Mouse (Mus musculus) intestine, embryonic 16.5 days (tissue): ENCODE measurements around the gene Dlg2. TPM values are rescaled to one million over a fixed set of nuclear protein-coding genes. Genes with fewer than 3 reads are reported as not detected.
A peak's percentile ranks its signal among the peaks of the same experiment; 100 is the strongest.

Source experiments
- ATAC-seq: fragments of 200-750 bp; cut with Nextera tagmentation; 2 replicates; pipeline ENCODE4 v1.8.0; 2017; ENCODE audit warnings: moderate TSS enrichment, moderate library complexity
- H3K27ac ChIP-seq: fragments of 300-500 bp; sonication (generic); 2 replicates; pipeline ENCODE4 v1.5.1; 2014; ENCODE audit warnings: mild to moderate bottlenecking, low read length
- H3K27me3 ChIP-seq: fragments of 300-500 bp; sonication (generic); replicated peaks from 2 replicates; pipeline ENCODE4 v1.6.1; 2014; ENCODE audit warnings: low read length, control low read depth, mixed read lengths; ENCODE audit not compliant: control insufficient read depth, insufficient read depth
- H3K36me3 ChIP-seq: fragments of 300-500 bp; sonication (generic); 2 replicates; pipeline ENCODE4 v1.6.1; 2014; ENCODE audit warnings: low read length, control low read depth; ENCODE audit not compliant: control insufficient read depth, insufficient read depth
- H3K4me1 ChIP-seq: fragments of 300-500 bp; sonication (generic); 2 replicates; pipeline ENCODE4 v1.6.1; 2014; ENCODE audit warnings: low read length, control low read depth, mixed read lengths; ENCODE audit not compliant: control insufficient read depth, insufficient read depth
- H3K4me2 ChIP-seq: fragments of 300-500 bp; sonication (generic); 2 replicates; pipeline ENCODE4 v1.6.1; 2014; ENCODE audit warnings: low read depth, low read length, control low read depth
- H3K4me3 ChIP-seq: fragments of 300-500 bp; sonication (generic); 2 replicates; pipeline ENCODE4 v1.5.1; 2014; ENCODE audit warnings: mild to moderate bottlenecking, low read length
- H3K9ac ChIP-seq: fragments of 300-500 bp; sonication (generic); 2 replicates; pipeline ENCODE4 v1.6.1; 2014; ENCODE audit warnings: low read depth, low read length
- H3K9me3 ChIP-seq: fragments of 300-500 bp; sonication (generic); 2 replicates; pipeline ENCODE4 v1.6.1; 2016; ENCODE audit warnings: low read length, control low read depth; ENCODE audit not compliant: control insufficient read depth
- WGBS: fragments of 180-500 bp; shearing (Covaris S2); extraction: QIAGEN DNeasy Blood & Tissue Kit; methylation state at CpG from one replicate; pipeline ENCODE4 v1.1.7; 2014; 5-methylcytosine and 5-hydroxymethylcytosine counted together
- polyA plus RNA-seq: library from polyadenylated mRNA; unstranded; fragments of >200 nt; fragmentation: Nextera tagmentation; extraction: Ambion mirVana; gene quantifications from 2 replicates; pipeline ENCODE4 v1.2.1, GENCODE M21; 2015

Gene Dlg2
- polyA plus RNA-seq, 1 experiment from 2014 or later = 3.9 TPM

DNA sequence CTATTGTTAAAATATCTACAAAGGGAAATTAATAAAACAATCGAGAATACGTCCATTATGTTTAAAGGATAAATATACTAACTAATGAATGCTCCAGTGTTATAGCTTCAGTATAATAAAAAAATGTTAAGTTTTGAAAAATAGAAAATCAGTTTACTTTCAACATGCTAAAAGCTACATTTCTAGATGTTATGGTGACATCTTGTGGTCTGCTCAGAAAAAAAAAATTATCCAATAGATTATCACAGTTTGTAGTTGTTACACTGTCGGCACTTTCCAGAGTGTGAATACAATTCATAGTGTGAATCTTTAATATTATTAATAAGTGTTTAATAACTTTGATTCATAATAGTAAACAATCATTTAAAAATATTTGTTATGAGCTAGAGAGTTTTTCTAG lies 31.7 kb downstream of the Dlg2 start:
- no peaks in the 10 kb centered on the region for H3K9me3 ChIP-seq
- no peak overlapping the region for H3K4me3 ChIP-seq
- no peaks in the 10 kb centered on the region for H3K27me3 ChIP-seq
- 71% methylated on average over 3 of the region's 3 CpGs for WGBS
- H3K4me2 ChIP-seq = no peak overlapping the region
- H3K9ac ChIP-seq = no peak overlapping the region
- no peaks in the 10 kb centered on the region for H3K4me1 ChIP-seq
- no peak overlapping the region for H3K27ac ChIP-seq
- ATAC-seq = no peak
- no peaks in the 10 kb centered on the region for H3K36me3 ChIP-seq

DNA sequence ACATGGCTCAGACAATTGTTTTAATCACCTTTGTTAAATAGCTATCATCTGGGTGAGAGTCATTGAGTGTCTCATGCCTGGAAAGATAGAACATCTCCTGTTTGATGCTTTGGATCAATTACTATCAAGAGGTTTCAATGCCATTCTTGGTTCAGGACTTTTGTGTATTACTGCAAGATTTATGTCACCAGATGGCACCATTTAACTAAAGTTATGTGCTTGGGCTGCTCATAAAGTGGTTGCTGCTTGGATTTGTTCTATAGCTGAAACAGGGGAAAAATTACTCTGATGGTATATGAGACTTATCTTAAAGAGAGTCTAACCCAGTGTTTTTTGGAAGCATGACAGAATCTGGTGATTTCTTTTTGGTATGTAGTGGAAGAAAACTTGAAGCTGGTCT lies 35.8 kb downstream of the Dlg2 start:
- H3K4me1 ChIP-seq = no peaks in the 10 kb centered on the region
- no peak overlapping the region for H3K9ac ChIP-seq
- H3K36me3 ChIP-seq = no peaks in the 10 kb centered on the region
- no peak overlapping the region for H3K27ac ChIP-seq
- no peaks in the 10 kb centered on the region for H3K9me3 ChIP-seq
- H3K4me3 ChIP-seq = no peak overlapping the region
- H3K4me2 ChIP-seq = no peak overlapping the region
- no peak for ATAC-seq
- no peaks in the 10 kb centered on the region for H3K27me3 ChIP-seq

DNA sequence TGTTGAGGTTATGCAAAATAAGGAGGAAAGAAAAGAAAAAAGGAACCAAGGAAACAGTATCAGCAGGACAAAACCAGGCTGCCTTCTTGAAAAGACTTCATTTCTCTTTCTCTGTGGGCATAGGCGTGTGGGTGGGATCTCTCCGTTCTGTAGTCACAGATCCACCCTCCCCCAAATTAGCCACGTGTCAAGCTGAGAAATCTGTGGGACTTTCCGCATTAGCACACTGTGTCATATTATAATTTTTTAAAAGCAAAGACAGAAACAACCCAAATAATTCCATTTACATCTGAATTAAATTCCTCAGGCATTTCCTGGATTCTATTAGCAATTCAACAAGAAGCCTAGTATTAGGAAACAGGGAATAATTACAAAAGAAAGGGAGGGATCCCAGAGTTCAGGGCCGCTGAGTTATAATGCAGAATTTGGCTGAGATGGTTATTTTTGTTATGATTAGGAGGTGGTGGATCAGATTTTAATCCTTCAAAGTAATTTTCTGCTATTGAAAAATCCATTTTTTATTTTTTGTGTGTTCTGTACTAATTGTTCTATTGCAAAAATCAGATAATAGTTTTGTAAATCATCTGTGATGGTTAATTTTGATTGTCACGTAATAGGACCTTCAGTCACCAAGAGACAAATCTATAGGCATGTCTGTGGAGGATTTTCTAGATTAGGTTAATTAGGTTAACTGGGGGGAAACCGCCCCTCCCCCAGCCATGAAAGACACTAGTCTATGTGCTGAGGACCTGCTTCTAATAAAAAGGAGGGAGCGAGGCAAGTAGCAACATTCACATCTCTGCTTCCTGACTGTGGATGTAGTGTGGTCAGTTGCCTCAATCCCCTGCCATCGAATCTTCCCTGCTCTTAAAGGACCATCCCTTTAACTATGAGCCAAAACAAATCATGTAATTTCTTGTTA lies 63.3 kb downstream of the Dlg2 start:
- Histone ChIP-seq H3K4me3 (no peak overlapping the region), H3K4me1 (no peaks in the 10 kb centered on the region), H3K9ac (no peak overlapping the region), H3K27ac (no peak overlapping the region), H3K9me3 (no peaks in the 10 kb centered on the region), H3K27me3 (no peaks in the 10 kb centered on the region), H3K4me2 (no peak overlapping the region), H3K36me3 (no peaks in the 10 kb centered on the region)
- ATAC-seq = no peak
- 60% methylated on average over 9 of the region's 9 CpGs for WGBS

DNA sequence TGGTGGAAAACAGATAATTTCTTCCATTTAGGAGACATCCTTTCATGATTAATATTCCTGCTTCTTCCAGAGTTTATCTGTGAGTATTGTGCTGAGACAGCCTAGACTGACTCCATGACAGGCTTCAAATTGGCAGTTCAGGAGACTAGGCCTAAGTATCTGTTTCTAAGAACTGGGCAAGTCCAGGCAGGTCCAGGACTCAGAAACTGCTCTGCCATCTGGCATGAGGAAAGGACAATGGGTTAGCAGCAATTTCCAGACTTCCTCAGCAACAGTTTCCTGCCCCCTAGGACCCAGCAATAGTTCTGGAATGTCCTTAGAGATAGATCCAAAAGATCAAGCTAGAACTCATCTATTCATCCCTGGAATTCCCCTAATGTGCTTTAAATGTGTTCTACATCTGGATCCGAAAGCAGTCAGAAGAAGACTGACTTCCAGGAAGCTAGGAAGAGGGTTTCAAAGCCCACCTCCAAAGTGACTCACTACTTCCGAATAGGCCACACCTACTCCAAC lies 64.4 kb downstream of the Dlg2 start:
- no peaks in the 10 kb centered on the region for H3K27me3 ChIP-seq
- no peak for ATAC-seq
- no peak overlapping the region for H3K9ac ChIP-seq
- H3K27ac ChIP-seq = no peak overlapping the region
- no peaks in the 10 kb centered on the region for H3K4me1 ChIP-seq
- H3K4me2 ChIP-seq = no peak overlapping the region
- WGBS = 81% methylated on average over 2 of the region's 2 CpGs
- no peak overlapping the region for H3K4me3 ChIP-seq
- no peaks in the 10 kb centered on the region for H3K9me3 ChIP-seq
- no peaks in the 10 kb centered on the region for H3K36me3 ChIP-seq

DNA sequence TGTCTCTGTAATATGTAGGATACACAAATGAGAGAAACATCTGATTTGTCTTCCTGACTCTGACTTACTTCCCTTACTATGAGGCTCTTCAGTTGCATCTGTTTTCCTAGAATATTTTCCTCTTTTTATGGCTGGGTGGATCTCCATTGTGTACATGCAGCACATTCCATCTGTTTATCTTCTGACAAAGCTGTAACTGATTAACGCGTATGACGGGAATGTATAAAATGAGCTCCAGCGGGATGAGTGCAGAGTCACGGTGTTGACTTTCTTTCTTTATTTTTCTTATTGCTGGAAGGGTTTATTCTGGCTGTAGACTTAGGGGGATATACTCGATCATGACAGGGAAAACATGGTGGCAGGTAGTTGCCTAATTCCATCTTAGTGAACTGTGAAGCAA lies 76.9 kb downstream of the Dlg2 start:
- H3K27ac ChIP-seq = no peak overlapping the region
- H3K9ac ChIP-seq = no peak overlapping the region
- peak; percentile 90 for ATAC-seq
- no peaks in the 10 kb centered on the region for H3K27me3 ChIP-seq
- H3K4me3 ChIP-seq = no peak overlapping the region
- WGBS = 47% methylated on average over 6 of the region's 6 CpGs
- H3K36me3 ChIP-seq = no peaks in the 10 kb centered on the region
- no peaks in the 10 kb centered on the region for H3K4me1 ChIP-seq
- no peak overlapping the region for H3K4me2 ChIP-seq
- H3K9me3 ChIP-seq = no peaks in the 10 kb centered on the region

DNA sequence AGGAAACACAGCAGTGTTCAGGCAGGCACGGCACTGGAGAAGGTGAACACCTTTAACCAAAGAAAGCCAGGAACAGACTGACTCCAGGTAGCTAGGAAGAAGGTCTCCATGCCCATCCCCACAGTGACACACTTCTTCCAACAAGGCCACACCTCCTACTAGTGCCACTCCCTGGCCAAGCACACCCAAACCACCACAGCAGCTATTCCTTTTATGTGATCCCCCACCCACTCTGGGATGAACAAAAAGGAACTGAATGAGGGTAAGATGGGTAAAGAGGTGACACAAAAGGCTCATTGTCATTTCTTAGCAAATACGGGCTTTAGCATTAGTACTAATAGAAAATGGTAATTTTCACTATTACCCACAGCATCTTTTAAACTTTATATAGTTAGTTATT lies 77.9 kb downstream of the Dlg2 start:
- no peak overlapping the region for H3K4me2 ChIP-seq
- ATAC-seq = no peak
- 83% methylated on average over 2 of the region's 2 CpGs for WGBS

DNA sequence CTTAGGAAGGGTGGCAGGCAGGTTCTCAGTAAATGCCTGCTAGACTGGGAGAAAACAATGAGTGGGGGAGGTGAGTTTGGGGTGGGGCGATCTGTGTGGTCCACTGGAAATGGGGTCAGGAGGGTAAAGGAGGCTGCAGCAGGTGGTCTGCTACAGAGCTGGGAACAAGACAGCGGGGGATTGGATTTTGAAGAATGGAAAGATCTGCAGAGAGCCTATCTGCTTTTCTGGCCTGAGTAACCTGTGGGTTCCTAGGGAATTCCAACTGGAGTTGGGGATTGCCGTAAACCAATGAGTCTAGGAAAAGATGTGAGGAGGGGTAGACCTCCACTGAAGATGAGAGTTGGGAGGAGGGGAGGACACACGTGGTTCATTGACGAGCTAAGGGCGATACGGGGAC lies 92.7 kb downstream of the Dlg2 start:
- Histone ChIP-seq H3K9ac (no peak overlapping the region), H3K4me1 (no peaks in the 10 kb centered on the region), H3K27ac (no peak overlapping the region), H3K36me3 (no peaks in the 10 kb centered on the region), H3K9me3 (no peaks in the 10 kb centered on the region), H3K27me3 (no peaks in the 10 kb centered on the region), H3K4me2 (no peak overlapping the region), H3K4me3 (no peak overlapping the region)
- WGBS = 34% methylated on average over 7 of the region's 7 CpGs
- no peak for ATAC-seq

More for the DNA sequence above, 77.9 kb downstream of the Dlg2 start:
- no peaks in the 10 kb centered on the region for H3K27me3 ChIP-seq
- H3K27ac ChIP-seq = no peak overlapping the region
- no peaks in the 10 kb centered on the region for H3K36me3 ChIP-seq
- H3K4me1 ChIP-seq = no peaks in the 10 kb centered on the region
- no peak overlapping the region for H3K4me3 ChIP-seq
- H3K9ac ChIP-seq = no peak overlapping the region
- no peaks in the 10 kb centered on the region for H3K9me3 ChIP-seq

DNA sequence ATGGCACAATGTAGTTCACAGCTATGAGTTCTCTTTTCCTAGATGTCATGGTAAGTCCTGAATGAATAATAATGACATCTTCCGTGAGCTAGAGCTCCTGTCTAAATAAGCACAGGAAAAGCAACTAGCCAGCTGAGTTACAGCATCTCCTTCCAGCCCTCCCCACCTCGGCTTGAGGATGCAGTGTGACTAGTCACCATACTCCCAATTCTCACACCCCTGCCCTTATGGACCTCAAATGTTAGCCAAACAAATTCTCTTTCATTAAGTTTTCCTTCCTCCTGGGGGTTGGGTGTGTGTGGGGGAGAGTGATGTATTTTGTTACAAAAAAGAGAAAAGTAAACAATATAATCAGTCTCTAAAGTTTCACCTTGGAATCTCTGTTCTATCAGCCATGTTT lies 111.3 kb downstream of the Dlg2 start:
- H3K4me2 ChIP-seq = no peak overlapping the region
- H3K9me3 ChIP-seq = no peaks in the 10 kb centered on the region
- WGBS = 33% methylated on average over 2 of the region's 2 CpGs
- ATAC-seq = no peak
- H3K9ac ChIP-seq = no peak overlapping the region
- H3K27ac ChIP-seq = no peak overlapping the region
- no peaks in the 10 kb centered on the region for H3K27me3 ChIP-seq
- H3K4me1 ChIP-seq = no peaks in the 10 kb centered on the region
- H3K4me3 ChIP-seq = no peak overlapping the region
- H3K36me3 ChIP-seq = no peaks in the 10 kb centered on the region

DNA sequence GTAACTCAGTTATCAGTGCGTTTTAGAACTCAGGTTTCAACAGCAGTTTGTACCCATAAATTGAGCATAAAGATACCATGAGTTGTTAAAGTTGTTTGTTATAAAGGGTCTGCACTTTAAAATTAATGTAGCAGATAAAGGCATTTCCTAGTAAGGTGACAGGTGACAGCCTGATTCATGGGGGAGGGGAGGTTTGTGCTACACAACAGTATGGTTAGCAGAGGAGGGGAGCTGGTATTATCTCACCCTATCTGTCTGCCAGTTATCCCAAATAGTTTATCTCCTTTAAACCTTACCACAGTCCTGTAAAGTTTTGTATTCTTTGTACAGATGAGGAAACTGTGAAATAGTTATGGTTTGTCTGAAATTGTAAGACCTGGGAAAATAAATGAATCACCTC lies 111.8 kb downstream of the Dlg2 start:
- no peaks in the 10 kb centered on the region for H3K36me3 ChIP-seq
- H3K4me2 ChIP-seq = no peak overlapping the region
- H3K27ac ChIP-seq = no peak overlapping the region
- no peak overlapping the region for H3K9ac ChIP-seq
- no peak overlapping the region for H3K4me3 ChIP-seq
- no peaks in the 10 kb centered on the region for H3K9me3 ChIP-seq
- ATAC-seq = no peak
- no peaks in the 10 kb centered on the region for H3K27me3 ChIP-seq
- no peaks in the 10 kb centered on the region for H3K4me1 ChIP-seq
- WGBS = 65% methylated on average over 1 of the region's 1 CpGs
